9 mouse cellular contexts compared by ENCODE assay signal in the genomic region with DNA sequence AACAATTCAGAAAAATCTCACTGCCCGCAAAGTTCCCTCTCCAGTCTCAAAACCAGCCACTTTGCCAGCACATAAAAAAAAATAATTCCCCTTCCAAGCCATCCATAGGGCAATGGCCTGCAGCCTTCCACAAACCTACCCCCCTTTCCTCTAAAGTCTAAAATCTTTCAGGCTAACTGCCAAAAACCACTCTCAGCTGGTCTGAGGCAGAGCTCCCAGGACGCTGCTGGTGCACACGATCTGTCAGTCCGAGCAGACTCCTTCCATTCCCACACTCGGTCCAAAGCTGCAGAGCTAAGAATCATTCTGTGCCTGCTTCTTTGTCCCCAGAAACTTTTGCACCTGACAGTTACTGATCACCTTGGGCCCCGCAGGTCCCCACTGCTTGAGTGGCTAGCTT. TPM values are rescaled to one million over a fixed set of nuclear protein-coding genes. Genes with fewer than 3 reads are reported as not detected.
DNase-seq lines count a peak whose midpoint lies in the region; ATAC-seq lines count a peak whose summit lies in the region.
"Had no signal": no experiment of that assay in that cellular context is flagged by ENCODE, and none has a peak within 500 bp of the region (broad histone marks: within the 10 kb centered on the region; RNA-seq: fewer than 3 reads in every experiment).

No protein-coding gene starts in this region.

- H3K27me3 ChIP-seq in hindbrain, embryonic 14.5 days (ENCODE audit: control insufficient read depth, insufficient read depth, low read length) = no peaks in the 10 kb centered on the region
- no peaks in the 10 kb centered on the region for H3K27me3 ChIP-seq in hindbrain, embryonic 11.5 days (ENCODE audit: control insufficient read depth, insufficient read depth, low read length)
- no peaks in the 10 kb centered on the region for H3K27me3 ChIP-seq in intestine, embryonic 16.5 days (replicated peaks; ENCODE audit: control insufficient read depth, insufficient read depth, low read length)
- H3K27me3 ChIP-seq in midbrain, embryonic 12.5 days = no peaks in the 10 kb centered on the region

- no peak; the same call in 1 of the 2 replicates for ATAC-seq in hindbrain, embryonic 14.5 days (ENCODE audit: low FRiP score)
- ATAC-seq in hindbrain, embryonic 11.5 days (ENCODE audit: low FRiP score) = no peak
- ATAC-seq in intestine, embryonic 16.5 days = peak; percentile 50; the same call in 1 of the 2 replicates
- no peak for ATAC-seq in midbrain, embryonic 12.5 days (ENCODE audit: low FRiP score, low read depth)

- 0 out of 2 replicates have a peak, but pooled peaks cover 3% of the 10 kb centered on the region for H3K4me1 ChIP-seq in hindbrain, embryonic 14.5 days (replicated peaks; ENCODE audit: control insufficient read depth, insufficient read depth, low read length)
- H3K4me1 ChIP-seq in hindbrain, embryonic 11.5 days (replicated peaks; ENCODE audit: control insufficient read depth, insufficient read depth, low read length) = no peaks in the 10 kb centered on the region
- H3K4me1 ChIP-seq in brown adipose tissue, adult 24 weeks (ENCODE audit: control insufficient read depth, insufficient read depth, insufficient read length, low read length) = 0 out of 2 replicates have a peak, but pooled peaks cover 3% of the 10 kb centered on the region
- H3K4me1 ChIP-seq in intestine, embryonic 16.5 days (ENCODE audit: control insufficient read depth, insufficient read depth, low read length) = peaks cover 10% of the 10 kb centered on the region
- H3K4me1 ChIP-seq in midbrain, embryonic 12.5 days = peaks cover 7% of the 10 kb centered on the region; the same call in 1 of the 2 replicates

- H3K36me3 ChIP-seq in hindbrain, embryonic 14.5 days (replicated peaks; ENCODE audit: control insufficient read depth, insufficient read depth) = peaks cover 36% of the 10 kb centered on the region
- H3K36me3 ChIP-seq in hindbrain, embryonic 11.5 days (ENCODE audit: control insufficient read depth, insufficient read depth, low read length) = no peaks in the 10 kb centered on the region
- no peaks in the 10 kb centered on the region for H3K36me3 ChIP-seq in intestine, embryonic 16.5 days (ENCODE audit: control insufficient read depth, insufficient read depth, low read length)
- peaks cover 31% of the 10 kb centered on the region for H3K36me3 ChIP-seq in midbrain, embryonic 12.5 days

- no peak overlapping the region for H3K4me2 ChIP-seq in hindbrain, embryonic 14.5 days (replicated peaks)
- no peak overlapping the region for H3K4me2 ChIP-seq in hindbrain, embryonic 11.5 days (replicated peaks; ENCODE audit: low read depth, low read length)
- H3K4me2 ChIP-seq in intestine, embryonic 16.5 days (ENCODE audit: low read depth, low read length) = no peak overlapping the region
- no peak overlapping the region for H3K4me2 ChIP-seq in midbrain, embryonic 12.5 days (replicated peaks)

- H3K9me3 ChIP-seq in hindbrain, embryonic 14.5 days (ENCODE audit: control insufficient read depth, low read length) = no peaks in the 10 kb centered on the region
- no peaks in the 10 kb centered on the region for H3K9me3 ChIP-seq in hindbrain, embryonic 11.5 days (ENCODE audit: control insufficient read depth, low read length)
- no peaks in the 10 kb centered on the region for H3K9me3 ChIP-seq in intestine, embryonic 16.5 days (ENCODE audit: control insufficient read depth, low read length)
- H3K9me3 ChIP-seq in midbrain, embryonic 12.5 days = no peaks in the 10 kb centered on the region

- peak; percentile 61 for DNase-seq in hindbrain, embryonic 14.5 days (ENCODE audit: low spot score)
- no peak for DNase-seq in hindbrain, embryonic 11.5 days (ENCODE audit: low spot score)
- no peak for DNase-seq in urinary bladder, postnatal 36 days (ENCODE audit: low spot score in 2 of 2)
- DNase-seq in adrenal gland, adult 2 months = no peak
- DNase-seq in urinary bladder, postnatal 25 days (ENCODE audit: low spot score) = no peak

- WGBS in hindbrain, embryonic 14.5 days = 54% methylated on average over 6 of the region's 6 CpGs
- WGBS in hindbrain, embryonic 11.5 days = 63% methylated on average over 6 of the region's 6 CpGs
- 35% methylated on average over 6 of the region's 6 CpGs for WGBS in intestine, embryonic 16.5 days
- WGBS in midbrain, embryonic 12.5 days = 72% methylated on average over 6 of the region's 6 CpGs

- no peak overlapping the region for H3K9ac ChIP-seq in hindbrain, embryonic 14.5 days
- no peak overlapping the region for H3K9ac ChIP-seq in hindbrain, embryonic 11.5 days (ENCODE audit: low read depth, low read length)
- H3K9ac ChIP-seq in intestine, embryonic 16.5 days (ENCODE audit: low read depth, low read length) = no peak overlapping the region
- H3K9ac ChIP-seq in midbrain, embryonic 12.5 days (replicated peaks) = no peak overlapping the region

- H3K27ac ChIP-seq in hindbrain, embryonic 14.5 days = no peak overlapping the region
- no peak overlapping the region for H3K27ac ChIP-seq in hindbrain, embryonic 11.5 days (ENCODE audit: low read depth, low read length)
- peak overlapping the region; percentile 1; the same call in 1 of the 2 replicates for H3K27ac ChIP-seq in brown adipose tissue, adult 24 weeks (replicated peaks; ENCODE audit: low read depth, low read length)
- H3K27ac ChIP-seq in intestine, embryonic 16.5 days (ENCODE audit: low read length) = peak overlapping the region; percentile 22; the same call in 1 of the 2 replicates
- 0 out of 2 replicates have a peak overlapping the region, but pooled peaks have one; percentile 3 for H3K27ac ChIP-seq in midbrain, embryonic 12.5 days (replicated peaks)
- H3K27ac ChIP-seq: layer of hippocampus, adult 2 months had no signal

- no peak overlapping the region for H3K4me3 ChIP-seq in hindbrain, embryonic 14.5 days (replicated peaks; ENCODE audit: low read length)
- no peak overlapping the region for H3K4me3 ChIP-seq in hindbrain, embryonic 11.5 days (ENCODE audit: low read depth, low read length)
- H3K4me3 ChIP-seq in brown adipose tissue, adult 24 weeks (ENCODE audit: insufficient read depth, low read depth, low read length) = no peak overlapping the region
- no peak overlapping the region for H3K4me3 ChIP-seq in intestine, embryonic 16.5 days (ENCODE audit: low read length)
- no peak overlapping the region for H3K4me3 ChIP-seq in midbrain, embryonic 12.5 days
- H3K4me3 ChIP-seq: layer of hippocampus, adult 2 months had no signal

RNA-seq across cellular contexts. Expression of gene Tfcp2, which starts 22.1 kb away (rescaled TPM):
- 28.7 and 33.3 TPM in 2 replicates for polyA plus RNA-seq in hindbrain, embryonic 14.5 days (2014; fragmentation: Nextera tagmentation; extraction: Ambion mirVana)
- polyA plus RNA-seq in hindbrain, embryonic 11.5 days (2014; fragmentation: Nextera tagmentation; extraction: Ambion mirVana) = 28.4 and 29.8 TPM in 2 replicates
- polyA plus RNA-seq in brown adipose tissue, adult 24 weeks (2012; ENCODE audit: insufficient read depth, insufficient read length, missing spikeins) = 7.2 and 11.7 TPM in 2 replicates
- 13.5 and 13.8 TPM in 2 replicates for polyA plus RNA-seq in intestine, embryonic 16.5 days (2015; fragmentation: Nextera tagmentation; extraction: Ambion mirVana)
- polyA plus RNA-seq in midbrain, embryonic 12.5 days (2016; fragmentation: Nextera tagmentation; extraction: Ambion mirVana) = 50.3 and 51.1 TPM in 2 replicates
- total RNA-seq in adrenal gland, adult 2 months (2021) = 10 to 100 TPM; 14.2 to 25.1 TPM
- polyA plus RNA-seq in adrenal gland, adult 2 months (2012; rRNA removed) = 24.5 and 24.8 TPM in 2 replicates

RNA-seq across cellular contexts. Expression of gene Pou6f1, which starts 25.8 kb away (rescaled TPM):
- polyA plus RNA-seq in hindbrain, embryonic 14.5 days (2014; fragmentation: Nextera tagmentation; extraction: Ambion mirVana) = 41.7 and 43.3 TPM in 2 replicates
- polyA plus RNA-seq in hindbrain, embryonic 11.5 days (2014; fragmentation: Nextera tagmentation; extraction: Ambion mirVana) = 15.7 and 16.2 TPM in 2 replicates
- polyA plus RNA-seq in brown adipose tissue, adult 24 weeks (2012; ENCODE audit: insufficient read depth, insufficient read length, missing spikeins) = 9.6 and 16.4 TPM in 2 replicates
- polyA plus RNA-seq in intestine, embryonic 16.5 days (2015; fragmentation: Nextera tagmentation; extraction: Ambion mirVana) = 3.1 and 3.2 TPM in 2 replicates
- 32.4 and 34.4 TPM in 2 replicates for polyA plus RNA-seq in midbrain, embryonic 12.5 days (2016; fragmentation: Nextera tagmentation; extraction: Ambion mirVana)
- total RNA-seq in adrenal gland, adult 2 months (2021) = 10 to 100 TPM; 14.4 to 18.3 TPM
- 25.1 and 32.5 TPM in 2 replicates for polyA plus RNA-seq in adrenal gland, adult 2 months (2012; rRNA removed)

RNA-seq across cellular contexts. Expression of gene Dazap2, which starts 41.2 kb away (rescaled TPM):
- polyA plus RNA-seq in hindbrain, embryonic 14.5 days (2014; fragmentation: Nextera tagmentation; extraction: Ambion mirVana) = 140 and 142 TPM in 2 replicates
- 256 and 266 TPM in 2 replicates for polyA plus RNA-seq in hindbrain, embryonic 11.5 days (2014; fragmentation: Nextera tagmentation; extraction: Ambion mirVana)
- polyA plus RNA-seq in brown adipose tissue, adult 24 weeks (2012; ENCODE audit: insufficient read depth, insufficient read length, missing spikeins) = 128 and 130 TPM in 2 replicates
- 301 and 320 TPM in 2 replicates for polyA plus RNA-seq in intestine, embryonic 16.5 days (2015; fragmentation: Nextera tagmentation; extraction: Ambion mirVana)
- 187 and 192 TPM in 2 replicates for polyA plus RNA-seq in midbrain, embryonic 12.5 days (2016; fragmentation: Nextera tagmentation; extraction: Ambion mirVana)
- 100 to 1,000 TPM; 211 to 277 TPM for total RNA-seq in adrenal gland, adult 2 months (2021)
- 887 and 1,091 TPM in 2 replicates for polyA plus RNA-seq in adrenal gland, adult 2 months (2012; rRNA removed)

Comparison
In these comparisons a context has a peak if more than half of its experiments do, and no peak if none do; other contexts are left out.
1. H3K27ac ChIP-seq: peak in brown adipose tissue, adult 24 weeks (single experiment), intestine, embryonic 16.5 days (single experiment) and midbrain, embryonic 12.5 days (single experiment); none in hindbrain, embryonic 14.5 days (single experiment) and hindbrain, embryonic 11.5 days (single experiment).